In the genomic region with DNA sequence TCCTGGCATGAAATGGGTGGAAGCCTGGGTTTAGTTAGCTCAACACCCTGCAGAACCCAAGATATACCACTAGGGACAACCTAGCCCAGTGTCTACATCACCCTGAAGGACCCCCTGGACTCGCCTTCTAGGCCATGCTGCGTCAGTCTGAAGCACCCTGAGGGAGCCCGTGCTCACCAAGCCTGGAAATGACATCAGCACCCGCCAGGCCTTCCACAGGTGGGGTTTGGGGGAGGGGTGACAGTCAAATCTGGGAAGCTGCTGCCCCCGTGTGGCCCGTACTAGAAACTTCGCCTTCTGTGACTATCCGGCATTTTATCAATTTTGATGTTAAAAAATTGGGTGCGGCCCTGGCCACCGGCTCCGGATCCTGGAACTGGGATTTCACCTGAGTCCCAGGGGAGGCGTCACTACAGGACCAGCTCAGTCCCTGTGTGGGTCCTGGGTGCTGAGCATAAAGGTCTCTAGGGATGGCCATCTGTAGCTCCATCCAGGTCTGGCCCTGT, we compare ENCODE assay signal across 8 mouse cellular contexts. TPM values are rescaled to one million over a fixed set of nuclear protein-coding genes. Genes with fewer than 3 reads are reported as not detected.
DNase-seq lines count a peak whose midpoint lies in the region; ATAC-seq and TF ChIP-seq lines count a peak whose summit lies in the region.

No protein-coding gene starts in this region.

- ATAC-seq in Patski = peak; percentile 94
- peak; percentile 64 for ATAC-seq in hindbrain, embryonic 11.5 days (ENCODE audit: low FRiP score)
- ATAC-seq in lung, postnatal 0 days = peak; percentile 98

- no peak overlapping the region for H3K4me2 ChIP-seq in hindbrain, embryonic 11.5 days (replicated peaks; ENCODE audit: low read depth, low read length)
- H3K4me2 ChIP-seq in lung, postnatal 0 days (replicated peaks; ENCODE audit: low read depth, low read length) = no peak overlapping the region

- no peaks in the 10 kb centered on the region for H3K27me3 ChIP-seq in Patski
- no peaks in the 10 kb centered on the region for H3K27me3 ChIP-seq in hindbrain, embryonic 11.5 days (ENCODE audit: control insufficient read depth, insufficient read depth, low read length)
- no peaks in the 10 kb centered on the region for H3K27me3 ChIP-seq in lung, postnatal 0 days (replicated peaks; ENCODE audit: insufficient read depth, low read length)

- no peaks in the 10 kb centered on the region for H3K9me3 ChIP-seq in hindbrain, embryonic 11.5 days (ENCODE audit: control insufficient read depth, low read length)
- H3K9me3 ChIP-seq in lung, postnatal 0 days (ENCODE audit: low read length) = no peaks in the 10 kb centered on the region

- DNase-seq in Patski (ENCODE audit: low read depth, low spot score) = peak; percentile 81
- DNase-seq in cerebellum, adult 8-10 months = peak; percentile 78
- peak; percentile 79 to 86 for DNase-seq in frontal cortex, postnatal 10 days (ENCODE audit: low spot score in 2 of 2)
- peak; percentile 82 for DNase-seq in hindbrain, embryonic 11.5 days (ENCODE audit: low spot score)
- DNase-seq in layer of hippocampus, postnatal 10 days (ENCODE audit: low spot score in 2 of 2) = peak; percentile 78 to 85
- DNase-seq in lung, postnatal 0 days (ENCODE audit: low spot score) = peak; percentile 98
- DNase-seq in retina, adult 2 months (ENCODE audit: low read depth, low spot score) = peak; percentile 68
- peak; percentile 92 for DNase-seq in thymus, postnatal 14 days

- in situ Hi-C loops in Patski (cut with MboI; ENCODE audit: low pct_unique_long_range_greater_than_20kb) = loop anchor here (10.0 kb wide), 1 partner anchor 53 kb away; a partner anchor contains a TSS

- 9% methylated on average over 12 of the region's 12 CpGs for WGBS in hindbrain, embryonic 11.5 days
- WGBS in lung, postnatal 0 days = 2% methylated on average over 12 of the region's 12 CpGs

- H3K27ac ChIP-seq in hindbrain, embryonic 11.5 days (ENCODE audit: low read depth, low read length) = no peak overlapping the region
- peak overlapping the region; percentile 57; the same call in 1 of the 2 replicates for H3K27ac ChIP-seq in lung, postnatal 0 days (ENCODE audit: low read length)

- peak; percentile 70; the same call in 1 of the 2 replicates for TF ChIP-seq EP300 in lung, postnatal 0 days (IDR thresholded peaks at IDR 0.05)

- no peak overlapping the region for H3K4me3 ChIP-seq in hindbrain, embryonic 11.5 days (ENCODE audit: low read depth, low read length)
- no peak overlapping the region for H3K4me3 ChIP-seq in lung, postnatal 0 days (ENCODE audit: low read depth, low read length)

- H3K9ac ChIP-seq in hindbrain, embryonic 11.5 days (ENCODE audit: low read depth, low read length) = no peak overlapping the region
- no peak overlapping the region for H3K9ac ChIP-seq in lung, postnatal 0 days (replicated peaks; ENCODE audit: low read depth)

- H3K4me1 ChIP-seq in hindbrain, embryonic 11.5 days (replicated peaks; ENCODE audit: control insufficient read depth, insufficient read depth, low read length) = no peaks in the 10 kb centered on the region
- H3K4me1 ChIP-seq in lung, postnatal 0 days (ENCODE audit: insufficient read depth, low read depth, low read length) = peaks cover 3% of the 10 kb centered on the region; the same call in 1 of the 2 replicates

- TF ChIP-seq CTCF in Patski (IDR thresholded peaks at IDR 0.05) = no peak
- TF ChIP-seq CTCF in lung, postnatal 0 days (IDR thresholded peaks at IDR 0.05) = peak; percentile 90

- CTCF ChIA-PET in Patski (lab: Charles Lee) = interaction anchor here (0.7 to 4.1 kb wide), 19 partner anchors 8 to 69 kb away, joined by 3 to 48 read pairs (median 7); a partner anchor contains a TSS

- POLR2A ChIA-PET in Patski (lab: Charles Lee) = interaction anchor here (0.7 to 1.9 kb wide), 3 partner anchors 10 to 53 kb away, joined by 3 to 13 read pairs (median 4); no protein-coding TSS in a partner anchor

- H3K36me3 ChIP-seq in hindbrain, embryonic 11.5 days (ENCODE audit: control insufficient read depth, insufficient read depth, low read length) = no peaks in the 10 kb centered on the region
- H3K36me3 ChIP-seq in lung, postnatal 0 days (ENCODE audit: insufficient read depth, low read length) = no peaks in the 10 kb centered on the region

RNA-seq across cellular contexts. Expression of a gene that starts 6.7 kb away (rescaled TPM):
- 76.2 TPM for polyA plus RNA-seq in Patski (2021)
- 57.3 and 61.7 TPM in 2 replicates for polyA plus RNA-seq in hindbrain, embryonic 11.5 days (2014; fragmentation: Nextera tagmentation; extraction: Ambion mirVana)
- 100 to 1,000 TPM; 124 to 125 TPM for total RNA-seq in layer of hippocampus, postnatal 10 days (2021)
- polyA plus RNA-seq in lung, postnatal 0 days (2015; fragmentation: Nextera tagmentation; extraction: Ambion mirVana) = 62.5 and 63.2 TPM in 2 replicates

RNA-seq across cellular contexts. Expression of a gene that starts 7.6 kb away (rescaled TPM):
- 1,239 TPM for polyA plus RNA-seq in Patski (2021)
- polyA plus RNA-seq in hindbrain, embryonic 11.5 days (2014; fragmentation: Nextera tagmentation; extraction: Ambion mirVana) = 264 and 280 TPM in 2 replicates
- 100 to 1,000 TPM; 582 to 612 TPM for total RNA-seq in layer of hippocampus, postnatal 10 days (2021)
- polyA plus RNA-seq in lung, postnatal 0 days (2015; fragmentation: Nextera tagmentation; extraction: Ambion mirVana) = 467 and 473 TPM in 2 replicates

RNA-seq across cellular contexts. Expression of a gene that starts 22.7 kb away (rescaled TPM):
- 46.4 TPM for polyA plus RNA-seq in Patski (2021)
- polyA plus RNA-seq in hindbrain, embryonic 11.5 days (2014; fragmentation: Nextera tagmentation; extraction: Ambion mirVana) = 7.2 and 8.8 TPM in 2 replicates
- total RNA-seq in layer of hippocampus, postnatal 10 days (2021) = 10 to 100 TPM; 25.6 to 26.6 TPM
- polyA plus RNA-seq in lung, postnatal 0 days (2015; fragmentation: Nextera tagmentation; extraction: Ambion mirVana) = 29.9 and 37.0 TPM in 2 replicates

RNA-seq across cellular contexts. Expression of a gene that starts 27.6 kb away (rescaled TPM):
- polyA plus RNA-seq in Patski (2021) = not detected
- polyA plus RNA-seq in hindbrain, embryonic 11.5 days (2014; fragmentation: Nextera tagmentation; extraction: Ambion mirVana) = 0.56 and 0.66 TPM in 2 replicates
- total RNA-seq in layer of hippocampus, postnatal 10 days (2021) = 1 to 10 TPM; 1.9 to 3.2 TPM
- polyA plus RNA-seq in lung, postnatal 0 days (2015; fragmentation: Nextera tagmentation; extraction: Ambion mirVana) = 4.2 and 4.6 TPM in 2 replicates

RNA-seq across cellular contexts. Expression of a gene that starts 49.2 kb away (rescaled TPM):
- polyA plus RNA-seq in Patski (2021) = 7.5 TPM
- polyA plus RNA-seq in hindbrain, embryonic 11.5 days (2014; fragmentation: Nextera tagmentation; extraction: Ambion mirVana) = 5.1 and 7.7 TPM in 2 replicates
- total RNA-seq in layer of hippocampus, postnatal 10 days (2021) = 1 to 10 TPM; 1.7 to 2.4 TPM
- polyA plus RNA-seq in lung, postnatal 0 days (2015; fragmentation: Nextera tagmentation; extraction: Ambion mirVana) = 12.8 and 18.5 TPM in 2 replicates
